Mouse (Mus musculus) hindbrain, embryonic 16.5 days (tissue): ENCODE results near the gene Phf24. TPM values are rescaled to one million over a fixed set of nuclear protein-coding genes. Genes with fewer than 3 reads are reported as not detected.

Experiments
- ATAC-seq: fragments of 200-750 bp; cut with Nextera tagmentation; 2 replicates; pipeline ENCODE4 v1.8.0; 2017; ENCODE audit warnings: moderate TSS enrichment, moderate library complexity
- H3K27ac ChIP-seq: fragments of 300-500 bp; sonication (generic); 2 replicates; pipeline ENCODE4 v1.5.1; 2014; ENCODE audit warnings: low read depth, mild to moderate bottlenecking, control low read depth, low read length, moderate library complexity
- H3K27me3 ChIP-seq: fragments of 300-500 bp; sonication (generic); replicated peaks from 2 replicates; pipeline ENCODE4 v1.6.1; 2014; ENCODE audit warnings: low read length; ENCODE audit not compliant: control insufficient read depth, insufficient read depth
- H3K36me3 ChIP-seq: fragments of 300-500 bp; sonication (generic); 2 replicates; pipeline ENCODE4 v1.6.1; 2014; ENCODE audit warnings: mild to moderate bottlenecking, low read length, moderate library complexity, mixed read lengths; ENCODE audit not compliant: control insufficient read depth, insufficient read depth
- H3K4me1 ChIP-seq: fragments of 300-500 bp; sonication (generic); 2 replicates; pipeline ENCODE4 v1.6.1; 2014; ENCODE audit warnings: low read depth, low read length; ENCODE audit not compliant: control insufficient read depth, insufficient read depth
- H3K4me2 ChIP-seq: fragments of 300-500 bp; sonication (generic); 2 replicates; pipeline ENCODE4 v1.6.1; 2014; ENCODE audit warnings: mild to moderate bottlenecking, low read length, control low read depth, moderate library complexity
- H3K4me3 ChIP-seq: fragments of 300-500 bp; sonication (generic); 2 replicates; pipeline ENCODE4 v1.5.1; 2014; ENCODE audit warnings: mild to moderate bottlenecking, low read length, control low read depth, moderate library complexity
- H3K9ac ChIP-seq: fragments of 300-500 bp; sonication (generic); 2 replicates; pipeline ENCODE4 v1.6.1; 2014; ENCODE audit warnings: low read depth, mild to moderate bottlenecking, control low read depth, low read length, moderate library complexity
- H3K9me3 ChIP-seq: fragments of 300-500 bp; sonication (generic); 2 replicates; pipeline ENCODE4 v1.6.1; 2014; ENCODE audit warnings: mild to moderate bottlenecking, low read length, moderate library complexity; ENCODE audit not compliant: control insufficient read depth
- WGBS: fragments of 180-500 bp; shearing (Covaris S2); extraction: QIAGEN DNeasy Blood & Tissue Kit; methylation state at CpG from one replicate; pipeline ENCODE4 v1.1.7; 2014; 5-methylcytosine and 5-hydroxymethylcytosine counted together
- polyA plus RNA-seq: library from polyadenylated mRNA; unstranded; fragments of >200 nt; fragmentation: Nextera tagmentation; extraction: Ambion mirVana; gene quantifications from 2 replicates; pipeline ENCODE4 v1.2.1, GENCODE M21; 2015

Gene Phf24
- polyA plus RNA-seq, 1 experiment from 2014 or later, result 44.5 TPM

DNA sequence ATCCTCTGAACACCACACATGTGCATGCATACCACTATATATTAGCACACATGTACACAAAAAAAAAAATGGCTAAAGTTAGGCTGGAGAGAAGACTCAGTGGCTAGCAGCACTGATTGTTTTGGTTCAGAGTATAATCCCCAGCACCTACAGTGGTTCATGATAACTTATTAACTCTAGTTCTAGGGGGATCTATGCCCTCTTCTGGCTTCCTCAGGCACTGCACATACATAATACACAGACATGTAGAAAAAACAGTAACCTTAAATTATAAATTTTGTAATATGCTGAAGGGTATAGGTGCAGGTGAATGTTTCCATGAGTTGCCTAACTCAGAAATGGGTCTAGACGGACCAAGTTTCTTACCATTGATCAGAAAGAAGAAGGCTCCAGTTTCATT, 71.8 kb downstream of the Phf24 start:
- Histone ChIP-seq H3K4me2 (no peak overlapping the region), H3K4me1 (no peaks in the 10 kb centered on the region), H3K36me3 (peaks cover 65% of the 10 kb centered on the region), H3K27ac (no peak overlapping the region), H3K9me3 (no peaks in the 10 kb centered on the region), H3K4me3 (no peak overlapping the region), H3K9ac (no peak overlapping the region), H3K27me3 (no peaks in the 10 kb centered on the region)
- WGBS, result 89% methylated on average over 1 of the region's 1 CpGs
- no peak for ATAC-seq

Other genes starting within 250 kb of the Phf24 start
- 0.38 TPM in 1 of 2 replicates, not detected in the other for gene 4930578G10Rik, start 181.1 kb upstream of the Phf24 start, polyA plus RNA-seq
- 0.22 and 0.28 TPM in 2 replicates for gene Ccl19, start 160.1 kb upstream of the Phf24 start, polyA plus RNA-seq
- gene Ccl21a, start 142.7 kb upstream of the Phf24 start, polyA plus RNA-seq, result 1.6 and 3.2 TPM in 2 replicates
- gene Fam205a1, start 62.8 kb upstream of the Phf24 start, polyA plus RNA-seq, result 0.07 and 0.10 TPM in 2 replicates
- gene Gm12394, start 59.9 kb upstream of the Phf24 start, polyA plus RNA-seq, result 0.65 and 0.66 TPM in 2 replicates
- 1.9 and 2.0 TPM in 2 replicates for gene Fam205c, start 42.4 kb upstream of the Phf24 start, polyA plus RNA-seq
- 44.9 and 45.7 TPM in 2 replicates for gene Dnajb5, start 33.2 kb downstream of the Phf24 start, polyA plus RNA-seq
- 0.44 and 1.3 TPM in 2 replicates for gene 1700022I11Rik, start 52.9 kb downstream of the Phf24 start, polyA plus RNA-seq
- gene Vcp, start 83.8 kb downstream of the Phf24 start, polyA plus RNA-seq, result 478 and 502 TPM in 2 replicates
- gene Fancg, start 93.8 kb downstream of the Phf24 start, polyA plus RNA-seq, result 22.7 and 25.8 TPM in 2 replicates
- 28.5 and 30.8 TPM in 2 replicates for gene Pigo, start 109.2 kb downstream of the Phf24 start, polyA plus RNA-seq
- gene Stoml2, start 115.0 kb downstream of the Phf24 start, polyA plus RNA-seq, result 234 and 261 TPM in 2 replicates
- 32.3 and 36.3 TPM in 2 replicates for gene Fam214b, start 129.6 kb downstream of the Phf24 start, polyA plus RNA-seq
- gene Unc13b, start 142.3 kb downstream of the Phf24 start, polyA plus RNA-seq, result 13.0 and 16.5 TPM in 2 replicates